Mouse (Mus musculus) kidney, embryonic 15.5 days (tissue): ENCODE data around the gene Irs2. TPM values are rescaled to one million over a fixed set of nuclear protein-coding genes. Genes with fewer than 3 reads are reported as not detected.

Experiments
- ATAC-seq: fragments of 200-750 bp; cut with Nextera tagmentation; replicated peaks from 2 replicates; pipeline ENCODE4 v1.8.0; 2017; ENCODE audit warnings: moderate TSS enrichment; ENCODE audit not compliant: low FRiP score
- H3K27ac ChIP-seq: fragments of 300-500 bp; sonication (generic); 2 replicates; pipeline ENCODE4 v1.5.1; 2015; ENCODE audit warnings: mild to moderate bottlenecking, inconsistent platforms
- H3K27me3 ChIP-seq: fragments of 300-500 bp; sonication (generic); 2 replicates; pipeline ENCODE4 v1.6.1; 2015; ENCODE audit warnings: inconsistent platforms
- H3K36me3 ChIP-seq: fragments of 300-500 bp; sonication (generic); 2 replicates; pipeline ENCODE4 v1.6.1; 2015; ENCODE audit warnings: inconsistent platforms
- H3K4me1 ChIP-seq: fragments of 300-500 bp; sonication (generic); 2 replicates; pipeline ENCODE4 v1.6.1; 2015; ENCODE audit warnings: inconsistent platforms
- H3K4me2 ChIP-seq: fragments of 300-500 bp; sonication (generic); 2 replicates; pipeline ENCODE4 v1.6.1; 2015; ENCODE audit warnings: moderate library complexity, mild to moderate bottlenecking, inconsistent platforms
- H3K4me3 ChIP-seq: fragments of 300-500 bp; sonication (generic); replicated peaks from 2 replicates; pipeline ENCODE4 v1.5.1; 2015; ENCODE audit warnings: mild to moderate bottlenecking, inconsistent platforms
- H3K9ac ChIP-seq: fragments of 300-500 bp; sonication (generic); 2 replicates; pipeline ENCODE4 v1.6.1; 2015; ENCODE audit warnings: mild to moderate bottlenecking, inconsistent platforms
- H3K9me3 ChIP-seq: fragments of 300-500 bp; sonication (generic); replicated peaks from 2 replicates; pipeline ENCODE4 v1.6.1; 2016; ENCODE audit warnings: inconsistent platforms
- WGBS: fragments of 180-500 bp; shearing (Covaris S2); methylation state at CpG from one replicate; pipeline ENCODE4 v1.1.7; 2015; ENCODE audit warnings: mixed read lengths; 5-methylcytosine and 5-hydroxymethylcytosine counted together
- polyA plus RNA-seq: library from polyadenylated mRNA; unstranded; fragments of >200 nt; fragmentation: Nextera tagmentation; extraction: Ambion mirVana; gene quantifications from 2 replicates; pipeline ENCODE4 v1.2.1, GENCODE M21; 2015

The Irs2 gene
- polyA plus RNA-seq, 1 experiment from 2014 or later: 5.7 TPM

DNA sequence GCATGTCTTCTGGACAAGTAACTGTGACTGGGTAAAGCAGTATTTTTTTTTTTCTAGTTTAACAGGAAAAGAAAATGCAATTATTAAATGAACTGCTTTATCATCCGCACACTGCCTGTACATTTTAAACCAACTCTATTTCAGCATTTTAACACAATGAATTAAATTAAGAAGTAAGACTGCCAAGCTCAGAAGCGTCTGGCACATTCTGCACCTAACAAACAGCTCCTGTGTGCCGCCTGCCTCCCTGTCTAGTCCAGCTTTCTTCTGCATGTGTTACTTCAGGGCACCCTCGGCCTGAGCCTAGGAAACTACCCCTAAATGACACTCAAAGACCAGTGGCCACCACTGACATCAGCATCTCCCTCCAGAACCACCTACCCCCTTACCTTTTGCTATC lies 8.7 kb downstream of the Irs2 start:
- Histone ChIP-seq H3K4me3 (no peak overlapping the region), H3K36me3 (peaks cover 11% of the 10 kb centered on the region), H3K9ac (no peak overlapping the region), H3K4me1 (peaks cover 82% of the 10 kb centered on the region), H3K27ac (no peak overlapping the region), H3K27me3 (no peaks in the 10 kb centered on the region), H3K9me3 (no peaks in the 10 kb centered on the region), H3K4me2 (0 out of 2 replicates have a peak overlapping the region, but pooled peaks have one; percentile 93)
- WGBS: 85% methylated on average over 4 of the region's 4 CpGs
- ATAC-seq: no peak

DNA sequence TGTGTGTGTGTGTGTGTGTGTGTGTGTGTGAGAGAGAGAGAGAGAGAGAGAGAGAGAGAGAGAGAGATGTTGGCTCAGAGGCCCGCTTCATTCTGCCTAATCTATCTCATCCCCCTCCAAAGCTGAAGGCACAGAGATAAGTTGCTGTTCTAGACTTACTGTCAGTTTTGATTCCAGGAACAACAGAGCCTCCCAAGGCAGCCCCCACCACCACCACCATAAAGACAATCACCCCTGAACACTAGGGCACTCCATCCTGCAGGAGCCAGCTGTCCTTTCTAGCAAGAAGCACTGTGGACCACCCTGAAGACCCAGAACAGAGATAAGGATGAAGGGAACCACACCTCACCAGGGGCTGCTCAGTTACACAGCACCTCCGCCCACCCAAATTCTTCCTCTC lies 12.0 kb downstream of the Irs2 start:
- Histone ChIP-seq H3K9me3 (no peaks in the 10 kb centered on the region), H3K9ac (no peak overlapping the region), H3K36me3 (peaks cover 25% of the 10 kb centered on the region), H3K27me3 (no peaks in the 10 kb centered on the region), H3K4me1 (peaks cover 68% of the 10 kb centered on the region), H3K4me3 (no peak overlapping the region), H3K4me2 (no peak overlapping the region), H3K27ac (no peak overlapping the region)
- ATAC-seq: no peak
- WGBS: 84% methylated on average over 2 of the region's 2 CpGs

DNA sequence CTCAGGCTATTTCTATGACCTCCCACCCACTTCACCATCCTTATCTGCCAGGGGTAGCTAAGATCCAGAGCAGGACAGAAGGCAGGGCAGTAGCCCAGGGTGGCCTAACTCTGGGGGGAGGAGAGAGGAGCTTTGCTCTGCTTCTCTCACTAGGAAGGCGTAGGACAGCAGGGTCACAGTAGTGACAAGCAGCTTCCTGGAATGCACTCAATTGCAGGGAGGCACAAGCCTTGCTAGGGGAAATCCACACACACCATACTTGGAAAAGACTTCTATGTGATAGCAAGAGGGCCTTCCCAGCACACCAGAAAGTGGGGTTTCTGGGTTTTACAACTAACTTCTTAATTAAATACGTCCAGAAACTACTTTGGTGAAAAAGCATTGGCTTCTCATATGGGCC lies 12.5 kb downstream of the Irs2 start:
- no peak for ATAC-seq
- Histone ChIP-seq H3K4me1 (peaks cover 68% of the 10 kb centered on the region), H3K4me3 (no peak overlapping the region), H3K27ac (no peak overlapping the region), H3K9ac (no peak overlapping the region), H3K27me3 (no peaks in the 10 kb centered on the region), H3K4me2 (no peak overlapping the region), H3K36me3 (peaks cover 25% of the 10 kb centered on the region), H3K9me3 (no peaks in the 10 kb centered on the region)
- 49% methylated on average over 2 of the region's 2 CpGs for WGBS

DNA sequence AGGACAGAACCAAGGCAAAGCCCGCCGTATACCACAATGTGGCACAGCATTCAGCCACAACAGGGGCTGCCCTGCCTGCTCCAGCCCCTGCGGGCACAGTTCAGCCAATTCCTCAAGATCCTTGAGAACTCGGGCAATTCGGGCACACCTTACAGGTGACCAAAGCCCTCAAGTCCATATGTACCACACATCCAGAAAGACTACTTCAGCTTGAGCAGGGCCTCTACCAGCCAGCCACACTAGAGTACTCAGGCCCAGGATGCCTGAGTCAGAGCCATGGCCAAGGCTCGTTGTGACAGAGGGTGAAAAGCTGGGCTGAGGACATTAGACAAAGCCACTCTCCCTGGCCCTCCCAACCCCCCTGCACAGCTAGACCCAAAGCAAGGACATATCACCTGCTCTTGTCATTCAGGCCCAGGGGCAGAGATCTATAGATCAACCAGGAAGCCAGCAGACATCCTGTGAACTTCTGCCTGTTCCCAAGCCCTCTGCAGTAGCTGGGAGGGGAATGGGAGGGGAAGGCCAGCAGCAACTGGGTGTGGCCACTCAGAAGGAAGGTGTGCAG lies 13.8 kb downstream of the Irs2 start:
- Histone ChIP-seq H3K9ac (no peak overlapping the region), H3K27ac (no peak overlapping the region), H3K4me3 (no peak overlapping the region), H3K4me1 (peaks cover 65% of the 10 kb centered on the region), H3K27me3 (no peaks in the 10 kb centered on the region), H3K9me3 (no peaks in the 10 kb centered on the region), H3K4me2 (no peak overlapping the region), H3K36me3 (peaks cover 25% of the 10 kb centered on the region)
- no peak for ATAC-seq
- 93% methylated on average over 6 of the region's 6 CpGs for WGBS

DNA sequence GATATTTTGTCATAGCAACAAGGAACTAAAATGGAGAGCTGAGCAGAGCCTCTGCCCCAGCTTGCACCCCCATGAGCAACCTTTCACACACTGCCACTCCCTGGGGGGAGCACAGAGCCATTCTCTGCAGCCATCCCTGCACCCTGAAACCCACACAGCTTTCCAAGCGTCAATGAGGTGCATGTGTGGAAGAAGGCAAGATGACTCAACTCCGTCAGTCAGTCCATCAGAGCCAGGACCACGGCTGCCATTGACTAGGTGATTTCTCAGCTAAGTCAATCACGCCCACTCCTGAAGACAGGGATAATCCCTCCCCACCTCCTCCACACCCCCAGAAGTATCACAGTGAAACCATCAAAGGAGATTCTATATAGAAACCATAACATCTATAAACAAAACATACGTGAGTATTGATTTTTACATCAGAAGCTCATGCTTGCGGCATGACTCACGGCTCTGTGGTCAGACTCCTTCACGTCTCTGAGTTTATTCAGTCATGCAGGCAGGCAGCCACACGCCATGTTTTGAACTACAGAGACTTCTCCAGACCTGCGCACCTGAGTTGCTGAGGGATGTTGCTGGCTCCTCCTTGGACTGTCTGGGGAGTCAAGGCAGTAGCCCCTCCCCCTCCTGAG lies 14.6 kb downstream of the Irs2 start:
- Histone ChIP-seq H3K4me1 (peaks cover 65% of the 10 kb centered on the region), H3K27me3 (no peaks in the 10 kb centered on the region), H3K27ac (no peak overlapping the region), H3K36me3 (peaks cover 25% of the 10 kb centered on the region), H3K4me2 (no peak overlapping the region), H3K9me3 (no peaks in the 10 kb centered on the region), H3K4me3 (no peak overlapping the region), H3K9ac (no peak overlapping the region)
- ATAC-seq: no peak
- 92% methylated on average over 10 of the region's 10 CpGs for whole genome bisulfite sequencing

DNA sequence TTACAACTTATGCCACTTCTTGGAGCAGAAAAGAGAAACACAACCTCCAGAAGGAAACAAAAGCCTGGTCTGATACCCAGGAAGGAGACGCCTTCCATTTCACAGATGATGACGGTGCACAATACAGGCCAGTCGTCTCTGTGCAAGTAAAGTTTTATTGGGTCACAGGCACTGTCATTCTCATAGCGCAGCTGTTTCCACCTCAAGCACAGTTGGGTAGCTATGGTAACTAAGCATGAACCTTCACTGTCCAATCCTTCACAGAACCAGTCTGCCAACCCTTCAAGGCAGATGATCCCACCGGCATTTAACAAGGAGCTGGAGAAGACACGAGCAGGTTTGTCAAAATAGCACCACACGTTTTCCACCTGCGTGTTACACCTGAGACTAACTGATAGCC lies 16.2 kb downstream of the Irs2 start:
- peaks cover 69% of the 10 kb centered on the region for H3K4me1 ChIP-seq
- no peaks in the 10 kb centered on the region for H3K9me3 ChIP-seq
- no peak for ATAC-seq
- 58% methylated on average over 8 of the region's 8 CpGs for WGBS
- H3K27ac ChIP-seq: no peak overlapping the region
- no peaks in the 10 kb centered on the region for H3K27me3 ChIP-seq
- H3K9ac ChIP-seq: no peak overlapping the region
- peaks cover 23% of the 10 kb centered on the region for H3K36me3 ChIP-seq
- no peak overlapping the region for H3K4me2 ChIP-seq
- no peak overlapping the region for H3K4me3 ChIP-seq

DNA sequence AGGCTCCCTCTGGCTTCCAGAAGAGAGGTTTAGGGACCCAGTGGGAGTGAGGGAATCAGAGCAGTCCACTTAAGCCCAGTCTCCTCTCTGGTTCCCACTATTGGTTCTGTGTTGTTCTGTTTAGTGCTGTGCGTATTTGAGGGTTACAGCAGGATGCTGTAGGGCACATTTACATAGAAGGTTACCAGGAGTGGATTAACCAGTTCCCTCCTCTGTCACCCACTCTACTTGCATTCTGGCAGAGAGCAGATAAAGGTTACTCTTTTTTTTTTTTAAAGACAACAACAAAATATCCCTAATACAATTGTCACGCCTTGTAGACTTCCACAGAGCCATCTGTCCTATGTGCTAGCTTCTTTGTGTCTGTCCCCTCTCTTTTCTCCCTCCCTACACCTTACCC lies 16.9 kb downstream of the Irs2 start:
- H3K4me3 ChIP-seq: no peak overlapping the region
- no peak overlapping the region for H3K4me2 ChIP-seq
- peak overlapping the region; percentile 15 for H3K27ac ChIP-seq
- no peaks in the 10 kb centered on the region for H3K9me3 ChIP-seq
- ATAC-seq: no peak
- no peak overlapping the region for H3K9ac ChIP-seq
- peaks cover 61% of the 10 kb centered on the region for H3K4me1 ChIP-seq
- H3K36me3 ChIP-seq: peaks cover 27% of the 10 kb centered on the region
- 66% methylated on average over 2 of the region's 2 CpGs for WGBS
- H3K27me3 ChIP-seq: no peaks in the 10 kb centered on the region

DNA sequence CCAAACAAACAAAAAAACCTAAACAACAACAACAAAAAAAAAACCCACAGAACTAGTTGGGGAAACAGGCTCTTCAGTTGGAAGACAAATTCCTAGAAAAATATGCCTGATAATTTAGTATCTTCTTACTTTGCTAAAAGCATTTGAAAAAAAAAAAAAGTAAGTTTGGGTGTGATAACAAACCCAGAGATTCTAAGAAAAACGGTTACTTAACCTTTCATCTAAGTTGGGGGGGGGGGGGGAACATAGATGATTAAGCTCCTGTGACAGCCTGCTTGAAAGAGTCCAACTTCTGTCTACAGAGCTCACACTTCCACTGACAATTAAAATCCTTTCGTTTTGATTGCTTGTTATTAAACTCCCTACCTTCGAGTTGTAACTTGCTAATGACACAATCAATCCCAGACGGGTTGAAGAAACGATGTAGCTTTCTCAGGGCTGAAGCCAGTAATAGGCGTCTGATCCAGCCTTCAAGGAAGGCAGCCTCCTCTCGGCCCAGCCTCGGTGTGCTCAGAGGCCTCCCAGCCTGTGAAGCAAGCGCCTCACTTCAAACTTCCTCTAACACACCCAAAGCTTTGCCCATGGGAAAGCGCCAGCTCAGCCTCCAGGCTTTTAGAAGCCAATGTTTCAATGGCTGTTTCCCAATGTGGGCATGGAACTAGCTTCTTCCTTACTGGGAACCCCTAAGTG lies 17.7 kb downstream of the Irs2 start:
- H3K4me3 ChIP-seq: no peak overlapping the region
- H3K4me2 ChIP-seq: no peak overlapping the region
- ATAC-seq: no peak
- H3K9me3 ChIP-seq: no peaks in the 10 kb centered on the region
- H3K27ac ChIP-seq: peak overlapping the region; percentile 15
- peaks cover 55% of the 10 kb centered on the region for H3K4me1 ChIP-seq
- H3K36me3 ChIP-seq: peaks cover 35% of the 10 kb centered on the region
- no peak overlapping the region for H3K9ac ChIP-seq
- no peaks in the 10 kb centered on the region for H3K27me3 ChIP-seq
- 25% methylated on average over 10 of the region's 10 CpGs for WGBS

DNA sequence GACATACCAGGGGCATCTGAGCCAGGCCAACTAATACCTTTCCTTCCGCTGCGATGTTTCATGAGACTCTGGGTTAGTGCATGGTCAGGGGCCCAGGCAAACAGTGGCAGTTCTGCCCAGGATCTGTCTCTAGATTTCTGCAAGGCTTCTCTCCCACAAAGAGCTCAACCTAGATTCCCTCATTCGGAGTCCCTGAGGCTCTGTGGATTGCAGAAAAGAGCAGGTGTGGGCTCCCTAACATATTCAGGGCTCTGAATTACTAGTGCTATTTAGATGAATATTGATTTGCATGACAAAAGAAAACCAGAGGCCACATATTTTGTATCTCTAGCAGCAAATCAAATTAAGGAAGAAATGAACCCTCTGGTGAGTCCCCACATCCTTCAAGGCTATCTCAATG lies 18.3 kb downstream of the Irs2 start:
- Histone ChIP-seq H3K9ac (no peak overlapping the region), H3K4me3 (no peak overlapping the region), H3K4me2 (no peak overlapping the region), H3K9me3 (no peaks in the 10 kb centered on the region), H3K36me3 (peaks cover 39% of the 10 kb centered on the region), H3K27me3 (no peaks in the 10 kb centered on the region), H3K4me1 (peaks cover 50% of the 10 kb centered on the region), H3K27ac (no peak overlapping the region)
- 81% methylated on average over 3 of the region's 3 CpGs for WGBS
- ATAC-seq: no peak

DNA sequence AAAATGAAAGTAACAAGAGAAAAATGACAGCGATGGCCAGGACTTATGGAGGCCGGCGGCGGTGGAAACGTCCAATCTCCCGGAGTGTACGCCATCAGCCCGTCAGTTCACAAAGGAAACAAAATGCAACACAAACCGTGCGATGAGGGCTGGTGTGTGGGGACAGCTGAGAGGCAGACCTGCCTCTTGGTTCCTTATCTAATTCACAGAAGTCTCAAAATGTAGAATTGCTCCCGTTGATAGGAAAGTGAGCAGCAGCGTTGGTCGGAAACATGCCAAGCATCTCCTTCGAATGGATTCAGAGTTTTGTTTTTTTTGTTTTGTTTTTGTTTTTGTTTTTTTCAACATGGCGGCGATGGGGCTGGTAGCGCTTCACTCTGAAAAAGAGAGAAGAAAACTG lies 21.6 kb downstream of the Irs2 start:
- no peak for ATAC-seq
- H3K4me3 ChIP-seq: no peak overlapping the region
- WGBS: 96% methylated on average over 17 of the region's 17 CpGs
- no peaks in the 10 kb centered on the region for H3K9me3 ChIP-seq
- H3K27ac ChIP-seq: no peak overlapping the region
- H3K4me1 ChIP-seq: peaks cover 32% of the 10 kb centered on the region
- no peak overlapping the region for H3K4me2 ChIP-seq
- H3K9ac ChIP-seq: no peak overlapping the region
- no peaks in the 10 kb centered on the region for H3K27me3 ChIP-seq
- H3K36me3 ChIP-seq: peaks cover 38% of the 10 kb centered on the region

DNA sequence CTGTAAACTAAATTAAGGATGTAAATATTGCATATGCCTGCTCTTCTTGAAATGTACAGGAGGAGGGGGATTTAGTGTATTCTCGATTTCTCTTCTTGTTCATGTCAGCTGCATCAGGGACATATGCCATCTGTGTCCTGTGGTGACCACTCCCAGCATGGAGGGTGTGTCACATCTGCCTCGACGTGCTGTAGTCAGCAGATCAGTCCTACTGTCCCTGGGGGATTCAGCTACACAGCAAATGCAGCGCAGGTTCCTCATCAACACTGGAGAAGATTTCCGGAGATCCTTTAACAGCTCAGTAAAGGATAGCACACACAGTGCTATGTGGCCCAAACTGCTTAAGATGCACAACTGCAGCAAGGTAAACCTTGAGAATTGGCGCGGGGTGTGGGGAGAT lies 23.2 kb downstream of the Irs2 start:
- Histone ChIP-seq H3K4me1 (peaks cover 22% of the 10 kb centered on the region), H3K36me3 (peaks cover 38% of the 10 kb centered on the region), H3K27me3 (no peaks in the 10 kb centered on the region), H3K9me3 (no peaks in the 10 kb centered on the region), H3K4me3 (no peak overlapping the region), H3K27ac (no peak overlapping the region), H3K4me2 (no peak overlapping the region), H3K9ac (no peak overlapping the region)
- WGBS: 87% methylated on average over 7 of the region's 7 CpGs
- no peak for ATAC-seq

DNA sequence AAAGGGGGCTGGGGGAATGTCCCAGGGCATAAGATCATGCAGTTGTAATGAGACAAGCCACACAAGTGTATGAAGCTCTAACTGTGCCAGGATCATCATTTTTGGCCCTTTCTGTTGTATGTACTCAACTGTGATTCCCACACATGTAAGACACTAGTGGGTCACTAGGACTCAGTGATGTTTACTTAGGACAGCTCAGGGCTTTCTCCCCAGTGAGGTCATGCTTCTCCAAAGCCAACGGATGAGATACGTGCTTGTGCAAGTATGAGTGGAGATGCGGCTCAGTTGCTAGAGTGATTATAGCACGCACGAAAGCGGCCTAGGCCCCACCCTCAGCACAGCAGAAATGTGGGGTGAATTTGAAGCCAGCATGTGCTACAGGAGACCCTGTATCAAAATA lies 27.4 kb downstream of the Irs2 start:
- no peak for ATAC-seq
- Histone ChIP-seq H3K4me1 (peaks cover 39% of the 10 kb centered on the region), H3K4me2 (no peak overlapping the region), H3K27ac (no peak overlapping the region), H3K27me3 (no peaks in the 10 kb centered on the region), H3K9ac (no peak overlapping the region), H3K36me3 (peaks cover 21% of the 10 kb centered on the region), H3K9me3 (no peaks in the 10 kb centered on the region), H3K4me3 (no peak overlapping the region)
- WGBS: 86% methylated on average over 6 of the region's 6 CpGs
